Comparison of ENCODE assay signal across 24 mouse cellular contexts in the genomic region with DNA sequence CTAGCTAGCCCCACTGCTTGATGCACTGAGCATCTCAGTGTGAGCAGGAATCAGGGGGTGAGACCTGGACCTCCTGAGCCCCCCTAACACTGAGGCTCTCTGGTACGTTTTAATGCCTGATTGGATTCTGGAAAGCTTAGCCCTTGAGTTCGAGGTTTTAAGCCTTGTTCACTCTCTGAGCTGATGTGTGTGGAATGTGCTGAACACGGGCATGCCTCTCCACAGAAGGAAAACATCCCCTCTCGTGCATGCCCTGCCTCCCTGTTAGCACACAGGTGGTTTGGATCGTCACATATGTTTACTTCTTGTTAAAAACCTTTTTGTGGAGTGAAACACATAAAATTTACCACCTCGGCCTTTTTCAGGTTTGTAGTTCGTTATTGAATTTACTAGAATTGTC.
"Had no signal": no experiment of that assay in that cellular context is flagged by ENCODE, and none has a peak within 500 bp of the region (broad histone marks: within the 10 kb centered on the region; RNA-seq: fewer than 3 reads in every experiment).

No protein-coding gene starts in this region.

- H3K27me3 ChIP-seq: liver, embryonic 12.5 days; liver, embryonic 15.5 days; midbrain, embryonic 13.5 days; neural tube, embryonic 13.5 days; stomach, embryonic 15.5 days had no signal

- H3K27ac ChIP-seq: hindbrain, postnatal 0 days; layer of hippocampus, adult 2 months; liver, embryonic 12.5 days; liver, embryonic 15.5 days; midbrain, embryonic 10.5 days; midbrain, embryonic 13.5 days; neural tube, embryonic 13.5 days; stomach, embryonic 15.5 days had no signal

- H3K4me2 ChIP-seq: liver, embryonic 12.5 days; liver, embryonic 15.5 days; midbrain, embryonic 13.5 days; neural tube, embryonic 13.5 days; stomach, embryonic 15.5 days had no signal

- H3K9me3 ChIP-seq: liver, embryonic 12.5 days; liver, embryonic 15.5 days; midbrain, embryonic 10.5 days; midbrain, embryonic 13.5 days; neural tube, embryonic 13.5 days; stomach, embryonic 15.5 days had no signal

- ATAC-seq: hindbrain, postnatal 0 days; inflammation-experienced regulatory T-cells, adult 6 months; intestine, embryonic 16.5 days; liver, embryonic 12.5 days; midbrain, embryonic 13.5 days; midbrain, embryonic 16.5 days had no signal

- H3K4me3 ChIP-seq: layer of hippocampus, adult 2 months; liver, embryonic 12.5 days; liver, embryonic 15.5 days; midbrain, embryonic 10.5 days; midbrain, embryonic 13.5 days; myocyte; neural tube, embryonic 13.5 days; stomach, embryonic 15.5 days had no signal

- H3K9ac ChIP-seq: liver, embryonic 12.5 days; liver, embryonic 15.5 days; midbrain, embryonic 13.5 days; neural tube, embryonic 13.5 days; stomach, embryonic 15.5 days had no signal

- H3K4me1 ChIP-seq: liver, embryonic 12.5 days; liver, embryonic 15.5 days; midbrain, embryonic 13.5 days; neural tube, embryonic 13.5 days; stomach, embryonic 15.5 days had no signal

- H3K36me3 ChIP-seq: liver, embryonic 12.5 days; liver, embryonic 15.5 days; midbrain, embryonic 10.5 days; midbrain, embryonic 13.5 days; neural tube, embryonic 13.5 days; stomach, embryonic 15.5 days had no signal

- DNase-seq: kidney, adult 8-10 months; kidney, postnatal 14 days; kidney, postnatal 4 days; layer of hippocampus, adult 9-11 months; liver; lung, adult 18-20 months; lung, postnatal 10 days; lung, postnatal 4 days; retina, postnatal 1 day; right cerebral cortex, postnatal 25 days; spleen, adult 18-20 months; thymus, postnatal 25 days had no signal
